Mouse (Mus musculus) cerebellum, adult 2 months (tissue): ENCODE measurements around the gene Ush1c. TPM values are rescaled to one million over a fixed set of nuclear protein-coding genes. Genes with fewer than 3 reads are reported as not detected.

Experiments
- DNase-seq, 2 experiments: peaks; one replicate each; pipeline ENCODE4 v3.0.0; 2021
- H3K27ac ChIP-seq: fragments of 200-500 bp; 2 replicates; pipeline ENCODE4 v1.5.1; 2012; ENCODE audit warnings: low read length, control low read depth, inconsistent platforms; ENCODE audit not compliant: insufficient read depth
- H3K27me3 ChIP-seq: fragments of 200-500 bp; 2 replicates; pipeline ENCODE4 v1.6.1; 2012; ENCODE audit warnings: inconsistent platforms, mild to moderate bottlenecking, low read length, moderate library complexity; ENCODE audit not compliant: control insufficient read depth, insufficient read depth
- H3K4me1 ChIP-seq: fragments of 200-500 bp; 2 replicates; pipeline ENCODE4 v1.6.1; 2011; ENCODE audit warnings: low read length; ENCODE audit not compliant: control insufficient read depth, insufficient read depth
- H3K4me3 ChIP-seq: fragments of 200-500 bp; replicated peaks from 2 replicates; pipeline ENCODE3; 2011; ENCODE audit warnings: mild to moderate bottlenecking, low read depth, low read length, control low read depth; ENCODE audit not compliant: insufficient read depth
- CTCF ChIP-seq: fragments of 200-500 bp; IDR thresholded peaks from 2 replicates; pipeline ENCODE4 v1.5.1; 2011; ENCODE audit warnings: low read depth, mild to moderate bottlenecking, control low read depth, low read length, moderate library complexity, borderline replicate concordance; ENCODE audit not compliant: insufficient read depth
- POLR2A ChIP-seq: fragments of 200-500 bp; IDR thresholded peaks from 2 replicates; pipeline ENCODE4 v1.6.1; 2011; ENCODE audit warnings: low read length, control low read depth, borderline replicate concordance; ENCODE audit not compliant: insufficient read depth
- WGBS: fragments of 180-500 bp; shearing (Covaris S2); methylation state at CpG from one replicate; pipeline ENCODE4 v1.1.7; 2018; 5-methylcytosine and 5-hydroxymethylcytosine counted together
- polyA plus RNA-seq: library from polyadenylated mRNA; depleted of rRNA; stranded (reverse); fragments of >200 nt; gene quantifications from 2 replicates; pipeline ENCODE4 v1.2.3, GENCODE M21; 2012; rRNA removed

Ush1c gene
- polyA plus RNA-seq, 1 experiment, result 0.13 TPM

GRCm38 (mm10) chr7:46154498-46155488, 83.5 kb downstream of the Ush1c start:
- DNase-seq, result no peak
- peaks cover 19% of the 10 kb centered on the region for H3K4me1 ChIP-seq
- 43% methylated on average over 18 of the region's 18 CpGs for WGBS
- no peak overlapping the region for H3K4me3 ChIP-seq
- no peak for TF ChIP-seq POLR2A
- TF ChIP-seq CTCF, result no peak
- no peaks in the 10 kb centered on the region for H3K27me3 ChIP-seq
- no peak overlapping the region for H3K27ac ChIP-seq

GRCm38 (mm10) chr7:46152819-46153351, 85.4 kb downstream of the Ush1c start:
- H3K4me1 ChIP-seq, result peaks cover 16% of the 10 kb centered on the region
- no peak overlapping the region for H3K27ac ChIP-seq
- TF ChIP-seq POLR2A (no peak), CTCF (no peak)
- H3K4me3 ChIP-seq, result no peak overlapping the region
- WGBS, result 38% methylated on average over 9 of the region's 9 CpGs
- no peak for DNase-seq
- H3K27me3 ChIP-seq, result no peaks in the 10 kb centered on the region

GRCm38 (mm10) chr7:46147417-46147816, 90.9 kb downstream of the Ush1c start:
- Histone ChIP-seq H3K27me3 (no peaks in the 10 kb centered on the region), H3K4me3 (no peak overlapping the region), H3K27ac (no peak overlapping the region), H3K4me1 (peaks cover 15% of the 10 kb centered on the region)
- TF ChIP-seq CTCF (no peak), POLR2A (no peak)
- WGBS, result 78% methylated on average over 7 of the region's 7 CpGs
- DNase-seq, result no peak

- no peak overlapping the region for H3K27ac ChIP-seq
- no peak for DNase-seq
- H3K27me3 ChIP-seq, result no peaks in the 10 kb centered on the region
- no peak overlapping the region for H3K4me3 ChIP-seq
- 56% methylated on average over 7 of the region's 7 CpGs for WGBS
- TF ChIP-seq POLR2A (no peak), CTCF (no peak)
- peaks cover 15% of the 10 kb centered on the region for H3K4me1 ChIP-seq
Measured at GRCm38 (mm10) chr7:46146675-46147308, 91.5 kb downstream of the Ush1c start.

Other genes with a start within 250 kb of the Ush1c start
- gene Abcc6, start 208.2 kb downstream of the Ush1c start, polyA plus RNA-seq, result 2.7 and 2.8 TPM in 2 replicates
- 98.0 and 99.5 TPM in 2 replicates for gene Nomo1, start 204.8 kb downstream of the Ush1c start, polyA plus RNA-seq
- gene Kcnj11, start 137.7 kb downstream of the Ush1c start, polyA plus RNA-seq, result 42.8 and 47.5 TPM in 2 replicates
- 57.1 and 64.5 TPM in 2 replicates for gene Abcc8, start 58.5 kb downstream of the Ush1c start, polyA plus RNA-seq
- 0.03 and 0.08 TPM in 2 replicates for gene Otog, start 2.5 kb upstream of the Ush1c start, polyA plus RNA-seq
- 0.08 TPM in 1 of 2 replicates, not detected in the other for gene Myod1, start 138.0 kb upstream of the Ush1c start, polyA plus RNA-seq
- gene Kcnc1, start 158.0 kb upstream of the Ush1c start, polyA plus RNA-seq, result 325 and 338 TPM in 2 replicates